Mouse (Mus musculus): ENCODE measurements around the gene Chrm4. TPM values are rescaled to one million over a fixed set of nuclear protein-coding genes. Genes with fewer than 3 reads are reported as not detected.
A peak's percentile ranks its signal among the peaks of the same experiment; 100 is the strongest.

Gene Chrm4
- polyA plus RNA-seq, 1 experiment from 2014 or later, result not detected

GRCm38 (mm10) chr2:91948151-91948509 is 21.1 kb downstream of the Chrm4 start:
- ATAC-seq (ENCODE audit: borderline replicate concordance, extremely low read depth, low FRiP score, low TSS enrichment), result no peak
- Histone ChIP-seq H3K9ac (no peak overlapping the region), H3K27ac (0 out of 2 replicates have a peak overlapping the region, but pooled peaks have one; percentile 2), H3K36me3 (no peaks in the 10 kb centered on the region), H3K9me3 (no peaks in the 10 kb centered on the region), H3K4me2 (no peak overlapping the region), H3K27me3 (no peaks in the 10 kb centered on the region), H3K4me1 (peaks cover 51% of the 10 kb centered on the region), H3K4me3 (no peak overlapping the region)
- 57% methylated on average over 6 of the region's 6 CpGs for WGBS

- no peak overlapping the region for H3K9ac ChIP-seq
- no peak for ATAC-seq (ENCODE audit: borderline replicate concordance, extremely low read depth, low FRiP score, low TSS enrichment)
- H3K27me3 ChIP-seq, result no peaks in the 10 kb centered on the region
- H3K36me3 ChIP-seq, result no peaks in the 10 kb centered on the region
- H3K4me1 ChIP-seq, result peaks cover 58% of the 10 kb centered on the region
- no peaks in the 10 kb centered on the region for H3K9me3 ChIP-seq
- no peak overlapping the region for H3K4me2 ChIP-seq
- H3K27ac ChIP-seq, result no peak overlapping the region
- WGBS, result 58% methylated on average over 3 of the region's 3 CpGs
- H3K4me3 ChIP-seq, result no peak overlapping the region
Observed at GRCm38 (mm10) chr2:91948792-91949241, 21.8 kb downstream of the Chrm4 start.

GRCm38 (mm10) chr2:91949411-91950274 is 22.6 kb downstream of the Chrm4 start:
- Histone ChIP-seq H3K27me3 (no peaks in the 10 kb centered on the region), H3K4me3 (peak overlapping the region; percentile 19), H3K27ac (peak overlapping the region; percentile 87), H3K36me3 (no peaks in the 10 kb centered on the region), H3K4me2 (peak overlapping the region; percentile 52), H3K9me3 (no peaks in the 10 kb centered on the region), H3K9ac (peak overlapping the region; percentile 13), H3K4me1 (peaks cover 62% of the 10 kb centered on the region)
- ATAC-seq (ENCODE audit: borderline replicate concordance, extremely low read depth, low FRiP score, low TSS enrichment), result peak; percentile 41; the same call in 1 of the 2 replicates
- WGBS, result 56% methylated on average over 17 of the region's 17 CpGs

- H3K27ac ChIP-seq, result peak overlapping the region; percentile 87
- H3K4me1 ChIP-seq, result peaks cover 69% of the 10 kb centered on the region
- peak; percentile 64 for ATAC-seq (ENCODE audit: borderline replicate concordance, extremely low read depth, low FRiP score, low TSS enrichment)
- WGBS, result 15% methylated on average over 15 of the region's 15 CpGs
- H3K9me3 ChIP-seq, result no peaks in the 10 kb centered on the region
- H3K4me3 ChIP-seq, result peak overlapping the region; percentile 19
- H3K9ac ChIP-seq, result peak overlapping the region; percentile 13; the same call in 1 of the 2 replicates
- no peaks in the 10 kb centered on the region for H3K27me3 ChIP-seq
- H3K4me2 ChIP-seq, result peak overlapping the region; percentile 52
- H3K36me3 ChIP-seq, result no peaks in the 10 kb centered on the region
Observed at GRCm38 (mm10) chr2:91950275-91951085, 23.4 kb downstream of the Chrm4 start.

GRCm38 (mm10) chr2:91953825-91954224 is 26.8 kb downstream of the Chrm4 start:
- H3K4me1 ChIP-seq, result peaks cover 76% of the 10 kb centered on the region
- peak; percentile 58 for ATAC-seq (ENCODE audit: borderline replicate concordance, extremely low read depth, low FRiP score, low TSS enrichment)
- peak overlapping the region; percentile 75 for H3K27ac ChIP-seq
- H3K4me2 ChIP-seq, result peak overlapping the region; percentile 23; the same call in 1 of the 2 replicates
- 6% methylated on average over 5 of the region's 5 CpGs for WGBS
- no peaks in the 10 kb centered on the region for H3K36me3 ChIP-seq
- H3K9me3 ChIP-seq, result no peaks in the 10 kb centered on the region
- H3K4me3 ChIP-seq, result no peak overlapping the region
- H3K9ac ChIP-seq, result no peak overlapping the region
- no peaks in the 10 kb centered on the region for H3K27me3 ChIP-seq

- Histone ChIP-seq H3K9me3 (no peaks in the 10 kb centered on the region), H3K4me2 (no peak overlapping the region), H3K27ac (peak overlapping the region; percentile 75), H3K27me3 (no peaks in the 10 kb centered on the region), H3K9ac (no peak overlapping the region), H3K4me3 (no peak overlapping the region), H3K36me3 (0 out of 2 replicates have a peak, but pooled peaks cover 3% of the 10 kb centered on the region), H3K4me1 (peaks cover 75% of the 10 kb centered on the region)
- ATAC-seq (ENCODE audit: borderline replicate concordance, extremely low read depth, low FRiP score, low TSS enrichment), result no peak
- WGBS, result 52% methylated on average over 4 of the region's 4 CpGs
Observed at GRCm38 (mm10) chr2:91955121-91955591, 28.1 kb downstream of the Chrm4 start.

GRCm38 (mm10) chr2:91955875-91956274 is 28.8 kb downstream of the Chrm4 start:
- Histone ChIP-seq H3K9me3 (no peaks in the 10 kb centered on the region), H3K9ac (no peak overlapping the region), H3K27me3 (no peaks in the 10 kb centered on the region), H3K27ac (peak overlapping the region; percentile 75), H3K4me2 (no peak overlapping the region), H3K36me3 (0 out of 2 replicates have a peak, but pooled peaks cover 4% of the 10 kb centered on the region), H3K4me1 (peaks cover 71% of the 10 kb centered on the region), H3K4me3 (no peak overlapping the region)
- ATAC-seq (ENCODE audit: borderline replicate concordance, extremely low read depth, low FRiP score, low TSS enrichment), result no peak
- WGBS, result 78% methylated on average over 6 of the region's 6 CpGs

GRCm38 (mm10) chr2:91957096-91957495 is 30.0 kb downstream of the Chrm4 start:
- Histone ChIP-seq H3K4me2 (peak overlapping the region; percentile 19; the same call in 1 of the 2 replicates), H3K4me3 (no peak overlapping the region)

GRCm38 (mm10) chr2:91958049-91958448 is 31.0 kb downstream of the Chrm4 start:
- Histone ChIP-seq H3K27me3 (no peaks in the 10 kb centered on the region), H3K36me3 (0 out of 2 replicates have a peak, but pooled peaks cover 4% of the 10 kb centered on the region), H3K4me1 (peaks cover 88% of the 10 kb centered on the region), H3K27ac (no peak overlapping the region), H3K9me3 (no peaks in the 10 kb centered on the region), H3K9ac (no peak overlapping the region), H3K4me2 (no peak overlapping the region), H3K4me3 (no peak overlapping the region)
- ATAC-seq (ENCODE audit: borderline replicate concordance, extremely low read depth, low FRiP score, low TSS enrichment), result no peak
- WGBS, result 82% methylated on average over 8 of the region's 8 CpGs

More at GRCm38 (mm10) chr2:91957096-91957495, 30.0 kb downstream of the Chrm4 start:
- Histone ChIP-seq H3K4me1 (peaks cover 81% of the 10 kb centered on the region), H3K27ac (peak overlapping the region; percentile 70), H3K27me3 (no peaks in the 10 kb centered on the region), H3K9me3 (no peaks in the 10 kb centered on the region), H3K36me3 (0 out of 2 replicates have a peak, but pooled peaks cover 4% of the 10 kb centered on the region), H3K9ac (no peak overlapping the region)
- WGBS, result 6% methylated on average over 4 of the region's 4 CpGs
- peak; percentile 62; the same call in 1 of the 2 replicates for ATAC-seq (ENCODE audit: borderline replicate concordance, extremely low read depth, low FRiP score, low TSS enrichment)

- Histone ChIP-seq H3K27me3 (no peaks in the 10 kb centered on the region), H3K27ac (no peak overlapping the region), H3K4me3 (no peak overlapping the region), H3K9me3 (no peaks in the 10 kb centered on the region), H3K9ac (no peak overlapping the region), H3K36me3 (0 out of 2 replicates have a peak, but pooled peaks cover 4% of the 10 kb centered on the region), H3K4me2 (no peak overlapping the region), H3K4me1 (peaks cover 82% of the 10 kb centered on the region)
- ATAC-seq (ENCODE audit: borderline replicate concordance, extremely low read depth, low FRiP score, low TSS enrichment), result no peak
- 44% methylated on average over 10 of the region's 10 CpGs for WGBS
Observed at GRCm38 (mm10) chr2:91958701-91959457, 31.8 kb downstream of the Chrm4 start.

All from lung, embryonic 15.5 days (tissue).